Mouse (Mus musculus) megakaryocyte-erythroid progenitor cell, adult 5-6 weeks (primary cell): ENCODE data around the gene Rnf2. TPM values are rescaled to one million over a fixed set of nuclear protein-coding genes. Genes with fewer than 3 reads are reported as not detected.

ENCODE experiments used
- ATAC-seq: replicated peaks from 2 replicates; pipeline ENCODE4 v1.8.0; 2016; ENCODE audit warnings: mild to moderate bottlenecking, inconsistent platforms; ENCODE audit not compliant: severe bottlenecking, poor library complexity, low FRiP score, low TSS enrichment
- total RNA-seq, 2 experiments: library from RNA; stranded (forward) in 1 of 2; stranded (reverse) in 1 of 2; fragments of 200-1000, 215-1000 nt in 1 of 2; fragments of >200 nt in 1 of 2; fragmentation: Nextera tagmentation in 1 of 2; gene quantifications; 2 replicates each; pipeline ENCODE4 v1.2.3; 2014 to 2017

Gene Rnf2
- total RNA-seq (2014; fragmentation: Nextera tagmentation) (32.6 and 33.0 TPM in 2 replicates), total RNA-seq (2017) (72.6 and 115 TPM in 2 replicates)

- peak; percentile 93 for ATAC-seq
Measured at GRCm38 (mm10) chr1:151500531-151501361, at the start of gene Rnf2. Rnf2 (minus strand) TSS chr1:151500955.

GRCm38 (mm10) chr1:151549794-151550193, 49.0 kb upstream of the Rnf2 start:
- no peak for ATAC-seq

GRCm38 (mm10) chr1:151548896-151549610, 48.3 kb upstream of the Rnf2 start:
- no peak for ATAC-seq

GRCm38 (mm10) chr1:151545571-151545970, 44.8 kb upstream of the Rnf2 start:
- no peak for ATAC-seq

- ATAC-seq = no peak
Measured at GRCm38 (mm10) chr1:151544581-151544980, 43.8 kb upstream of the Rnf2 start.

- ATAC-seq = no peak
Measured at GRCm38 (mm10) chr1:151543796-151544477, 43.2 kb upstream of the Rnf2 start.

GRCm38 (mm10) chr1:151526701-151527100, 25.9 kb upstream of the Rnf2 start:
- no peak for ATAC-seq

- no peak for ATAC-seq
Measured at GRCm38 (mm10) chr1:151517571-151518250, 17.0 kb upstream of the Rnf2 start.

GRCm38 (mm10) chr1:151516871-151517270, 16.1 kb upstream of the Rnf2 start:
- ATAC-seq = no peak

- no peak for ATAC-seq
Measured at GRCm38 (mm10) chr1:151515733-151516132, 15.0 kb upstream of the Rnf2 start.

- no peak for ATAC-seq
Measured at GRCm38 (mm10) chr1:151514119-151514518, 13.4 kb upstream of the Rnf2 start.

- no peak for ATAC-seq
Measured at GRCm38 (mm10) chr1:151510811-151511210, 10.1 kb upstream of the Rnf2 start.

GRCm38 (mm10) chr1:151499815-151500501, 797 bp downstream of the Rnf2 start:
- ATAC-seq = peak; percentile 10; the same call in 1 of the 2 replicates

GRCm38 (mm10) chr1:151498381-151498780, 2.4 kb downstream of the Rnf2 start:
- no peak for ATAC-seq

- no peak for ATAC-seq
Measured at GRCm38 (mm10) chr1:151497942-151498341, 2.8 kb downstream of the Rnf2 start.

GRCm38 (mm10) chr1:151497028-151497427, 3.7 kb downstream of the Rnf2 start:
- 0 out of 2 replicates have a peak, but pooled peaks have one; percentile 23 for ATAC-seq

GRCm38 (mm10) chr1:151495635-151496285, 5.0 kb downstream of the Rnf2 start:
- no peak; the same call in 1 of the 2 replicates for ATAC-seq

GRCm38 (mm10) chr1:151494711-151495110, 6.0 kb downstream of the Rnf2 start:
- no peak for ATAC-seq
